Mouse (Mus musculus) skeletal muscle tissue, postnatal 0 days (tissue): ENCODE data around the gene Ppp3cb. TPM values are rescaled to one million over a fixed set of nuclear protein-coding genes. Genes with fewer than 3 reads are reported as not detected.

ENCODE experiments used
- polyA plus RNA-seq: library from polyadenylated mRNA; unstranded; fragments of >200 nt; fragmentation: Nextera tagmentation; extraction: Ambion mirVana; gene quantifications from 2 replicates; pipeline ENCODE4 v1.2.1, GENCODE M21; 2015

Ppp3cb gene
- 37.6 and 51.1 TPM in 2 replicates for polyA plus RNA-seq

DNA sequence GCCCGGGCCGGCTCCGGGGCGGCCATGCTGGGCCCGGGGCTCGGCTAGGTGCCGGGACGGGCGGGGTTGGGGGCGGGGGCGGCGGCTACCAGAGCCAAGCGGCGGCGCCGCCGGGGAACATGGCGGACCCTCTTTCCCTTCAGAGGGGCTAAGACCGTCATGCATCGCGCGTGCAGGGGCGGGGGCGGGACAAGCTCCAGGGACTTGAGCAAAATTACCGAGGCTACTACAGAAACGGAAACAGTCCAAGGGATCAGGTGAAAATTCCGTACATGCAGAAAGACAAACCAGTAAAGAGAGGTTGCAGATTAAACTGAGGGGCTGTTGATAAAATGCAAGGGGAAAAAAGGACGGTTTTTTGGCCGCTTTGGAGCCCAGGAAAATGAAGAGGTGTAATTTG, at the start of gene Ppp3cb:
Gene Ppp3cb (minus strand): TSS at position 159 of the 400 bp plus-strand sequence.

DNA sequence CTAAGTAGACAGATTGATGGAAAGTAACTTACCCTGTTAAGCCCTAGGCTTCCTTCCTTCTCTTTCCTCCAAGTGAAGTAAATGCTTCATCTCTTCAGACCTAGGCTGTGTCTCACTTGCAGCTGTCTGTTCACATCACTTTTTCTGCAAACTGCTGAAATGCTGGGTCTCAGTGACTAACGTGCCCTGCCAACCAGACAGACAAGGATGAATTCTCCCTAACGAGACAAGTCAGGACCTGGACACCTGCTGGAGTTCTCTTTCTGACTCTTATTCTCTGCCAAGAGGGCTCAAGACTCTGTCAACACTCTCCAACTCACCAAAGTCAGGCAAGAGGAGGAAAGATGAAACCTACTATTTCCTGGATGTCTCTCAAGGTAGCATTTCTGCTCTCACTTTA, 49.8 kb downstream of the Ppp3cb start, which contains the start of gene Mss51:
Gene Mss51 (minus strand): TSS at position 299 of the 400 bp plus-strand sequence.

DNA sequence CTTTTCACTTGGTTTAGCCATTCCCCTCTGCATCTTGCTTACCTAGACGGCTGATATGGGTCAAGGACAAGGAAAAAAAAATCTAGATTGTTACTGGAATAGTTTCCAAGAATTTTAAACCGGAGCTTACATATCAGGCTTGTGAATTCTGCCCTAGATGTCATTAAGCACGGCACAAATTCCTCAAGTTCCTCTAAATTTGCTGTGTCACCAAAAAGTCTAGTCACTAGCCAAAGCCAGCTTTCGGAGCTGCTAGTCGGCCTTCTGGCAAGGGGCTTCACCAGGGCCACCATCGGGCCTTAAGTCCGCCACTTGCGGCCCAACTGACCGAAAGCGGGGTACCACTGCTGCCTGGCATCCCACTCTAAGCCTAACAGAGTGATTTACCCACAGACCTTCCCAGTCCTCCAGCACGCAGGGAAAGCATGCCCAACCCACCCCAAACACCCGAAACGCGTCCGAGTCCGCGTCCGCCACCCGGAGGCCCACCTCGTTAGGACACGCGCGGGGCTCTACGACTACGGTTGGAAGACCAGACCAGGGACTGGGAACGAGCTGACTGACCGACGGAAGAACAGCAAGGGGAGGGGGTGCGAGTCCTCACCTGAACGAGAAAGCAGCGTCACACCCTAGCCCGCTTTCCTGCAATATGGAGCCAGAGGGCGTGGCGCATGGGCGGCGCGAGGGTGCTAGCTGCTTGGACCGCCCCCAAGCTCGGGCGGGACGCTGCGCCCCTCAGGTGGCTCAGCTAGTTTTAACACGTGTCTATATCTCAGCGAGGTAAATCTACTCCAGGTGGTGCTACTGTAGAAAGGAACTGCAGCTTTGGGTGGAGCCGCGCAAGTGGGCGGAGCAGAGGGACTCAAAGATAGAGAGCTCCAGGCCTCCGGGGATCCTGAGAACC, 66.8 kb downstream of the Ppp3cb start, which contains the start of gene Anxa7:
Gene Anxa7 (minus strand): TSS at position 843 of the 904 bp plus-strand sequence.

DNA sequence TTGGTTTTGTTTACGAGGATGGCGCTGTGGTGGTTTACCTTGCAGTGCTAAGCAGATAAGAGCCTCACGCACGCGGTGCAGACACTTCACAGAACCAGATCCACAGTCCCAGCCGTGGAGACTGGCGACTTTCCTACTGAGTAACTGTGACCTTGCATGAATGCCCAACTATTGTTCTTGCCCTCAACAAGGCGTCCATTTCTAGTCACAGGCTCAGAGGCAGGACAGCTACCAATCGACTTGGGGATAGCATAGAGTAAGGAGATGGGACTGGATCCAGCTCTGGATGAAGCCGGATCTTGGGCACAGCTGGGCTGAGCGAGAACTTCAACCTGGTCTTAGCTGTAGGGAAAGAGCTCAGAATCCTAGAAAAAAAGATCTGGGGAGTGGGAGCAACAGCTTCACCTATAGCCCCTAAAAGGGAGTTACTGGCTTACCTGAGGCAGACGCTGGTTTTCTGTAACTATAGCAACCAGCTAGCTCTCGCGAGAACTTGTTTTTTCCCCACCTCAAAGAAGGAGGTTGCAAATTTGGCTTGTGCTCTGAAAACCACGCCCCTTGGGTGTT, 94.5 kb downstream of the Ppp3cb start, which contains the start of gene Cfap70:
Gene Cfap70 (minus strand): TSS at position 462 of the 567 bp plus-strand sequence.

Other genes with a start within 250 kb of the Ppp3cb start
- 23.9 and 26.2 TPM in 2 replicates for gene Ecd, start 198.5 kb downstream of the Ppp3cb start, polyA plus RNA-seq
- gene Fam149b, start 198.4 kb downstream of the Ppp3cb start, polyA plus RNA-seq = 14.8 and 16.4 TPM in 2 replicates
- gene Dnajc9, start 157.7 kb downstream of the Ppp3cb start, polyA plus RNA-seq = 35.8 and 42.1 TPM in 2 replicates
- 77.4 and 86.8 TPM in 2 replicates for gene Mrps16, start 152.9 kb downstream of the Ppp3cb start, polyA plus RNA-seq
- 0.12 and 0.23 TPM in 2 replicates for gene Cfap70, start 94.3 kb downstream of the Ppp3cb start, polyA plus RNA-seq
- 26.2 and 30.5 TPM in 2 replicates for gene Anxa7, start 66.4 kb downstream of the Ppp3cb start, polyA plus RNA-seq
- 0.84 and 0.94 TPM in 2 replicates for gene Mss51, start 49.7 kb downstream of the Ppp3cb start, polyA plus RNA-seq
- 1.8 and 2.3 TPM in 2 replicates for gene Usp54, start 94.5 kb upstream of the Ppp3cb start, polyA plus RNA-seq
- 1,828 and 2,171 TPM in 2 replicates for gene Myoz1, start 110.0 kb upstream of the Ppp3cb start, polyA plus RNA-seq
- 124 and 130 TPM in 2 replicates for gene Synpo2l, start 121.8 kb upstream of the Ppp3cb start, polyA plus RNA-seq
- gene Sec24c, start 127.7 kb upstream of the Ppp3cb start, polyA plus RNA-seq = 31.6 and 33.9 TPM in 2 replicates
- gene Fut11, start 148.4 kb upstream of the Ppp3cb start, polyA plus RNA-seq = 15.7 and 16.4 TPM in 2 replicates
- 181 and 199 TPM in 2 replicates for gene Chchd1, start 156.4 kb upstream of the Ppp3cb start, polyA plus RNA-seq
- gene Zswim8, start 161.0 kb upstream of the Ppp3cb start, polyA plus RNA-seq = 12.3 and 14.6 TPM in 2 replicates
- gene Ndst2, start 188.0 kb upstream of the Ppp3cb start, polyA plus RNA-seq = 15.6 and 17.2 TPM in 2 replicates
- gene Camk2g, start 247.5 kb upstream of the Ppp3cb start, polyA plus RNA-seq = 58.1 and 68.5 TPM in 2 replicates